Mouse (Mus musculus) cerebellum, adult 11 months (tissue): Measurements from ENCODE around the gene Ddx50.
A peak's percentile ranks its signal among the peaks of the same experiment; 100 is the strongest.
"Not testable (repeated sequence)": the region's sequence is repeated elsewhere in the genome, so short reads cannot be mapped to it uniquely, and the experiment has no call there.

Experiments
- DNase-seq: peaks from one replicate; pipeline ENCODE4 v3.0.0; 2022

Gene Ddx50

DNA sequence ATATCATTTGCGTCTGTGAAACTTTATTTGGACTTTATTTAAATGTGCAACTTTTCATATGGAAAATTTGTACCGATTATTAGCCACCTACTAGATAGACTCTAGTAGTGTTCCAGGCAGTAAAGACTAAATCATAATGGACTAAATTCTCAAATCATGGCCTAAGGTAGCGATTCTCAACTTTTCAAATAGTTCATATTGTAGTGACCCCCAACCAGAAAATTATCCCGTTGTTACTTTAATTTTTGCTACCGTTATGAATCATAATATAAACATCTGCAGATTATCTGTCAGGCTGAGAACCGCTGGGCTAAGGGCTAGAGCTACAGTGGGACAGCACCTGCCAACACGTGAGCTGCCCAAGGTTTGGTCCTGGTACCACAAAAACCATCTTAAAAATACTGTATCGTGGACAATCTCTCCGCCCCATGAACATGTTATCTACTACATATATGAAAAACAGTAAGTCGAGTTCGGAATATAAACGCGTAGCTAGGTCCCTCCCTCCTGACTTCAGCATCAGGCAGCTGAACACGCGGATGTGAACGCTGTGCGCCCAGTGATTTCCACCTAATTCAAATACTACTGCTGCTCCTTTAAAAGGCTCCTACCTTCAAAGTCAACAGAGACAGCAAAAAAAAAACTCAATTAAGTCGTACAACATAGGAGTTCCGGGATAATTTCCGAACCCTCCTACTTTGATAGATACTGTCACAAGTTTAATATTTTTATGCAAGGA lies 49.8 kb downstream of the Ddx50 start:
- no peak for DNase-seq

- DNase-seq: no peak
Measured at GRCm38 (mm10) chr10:62600056-62600455, 51.0 kb downstream of the Ddx50 start.

DNA sequence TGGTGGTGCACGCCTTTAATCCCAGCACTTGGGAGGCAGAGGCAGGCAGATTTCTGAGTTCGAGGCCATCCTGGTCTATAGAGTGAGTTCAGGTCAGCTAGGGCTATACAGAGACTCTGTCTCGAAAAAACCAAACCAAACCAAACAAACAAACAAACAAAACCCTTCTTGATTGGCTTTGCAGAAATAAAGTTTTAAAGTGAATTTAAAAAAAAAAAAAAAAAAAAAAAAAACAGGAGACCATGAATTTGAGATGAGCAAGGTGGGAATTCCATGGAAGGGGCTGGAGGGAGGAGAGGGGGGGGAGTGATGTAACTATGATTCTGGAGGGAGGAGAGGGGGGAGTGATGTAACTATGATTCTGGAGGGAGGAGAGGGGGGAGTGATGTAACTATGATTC lies 51.7 kb downstream of the Ddx50 start:
- not testable (repeated sequence) for DNase-seq

DNA sequence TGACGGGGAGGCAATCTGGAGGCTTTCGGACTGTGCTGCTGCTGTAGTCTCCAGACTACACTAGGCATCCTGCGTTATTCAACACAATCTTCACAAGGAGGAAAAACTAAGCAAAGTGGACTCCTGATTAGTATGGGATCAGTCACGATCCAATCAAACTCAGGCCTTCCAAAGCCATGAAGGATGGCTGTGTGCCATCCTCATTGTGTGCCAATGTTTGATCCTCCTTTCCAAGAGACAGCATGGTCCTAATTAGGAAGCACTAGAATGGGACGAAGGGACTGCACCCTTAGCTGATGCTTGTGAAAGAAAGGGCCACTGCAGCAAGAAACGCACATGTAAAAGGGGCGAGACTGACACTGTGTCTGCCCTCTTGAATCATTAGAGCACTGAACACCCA lies 58.5 kb downstream of the Ddx50 start:
- no peak for DNase-seq

- DNase-seq: peak; percentile 78
Measured at GRCm38 (mm10) chr10:62590200-62590599, 60.8 kb downstream of the Ddx50 start.

- no peak for DNase-seq
Measured at GRCm38 (mm10) chr10:62588616-62589015, 62.4 kb downstream of the Ddx50 start.

- no peak for DNase-seq
Measured at GRCm38 (mm10) chr10:62583245-62583644, 67.8 kb downstream of the Ddx50 start.

- no peak for DNase-seq
Measured at GRCm38 (mm10) chr10:62582701-62583100, 68.3 kb downstream of the Ddx50 start.

DNA sequence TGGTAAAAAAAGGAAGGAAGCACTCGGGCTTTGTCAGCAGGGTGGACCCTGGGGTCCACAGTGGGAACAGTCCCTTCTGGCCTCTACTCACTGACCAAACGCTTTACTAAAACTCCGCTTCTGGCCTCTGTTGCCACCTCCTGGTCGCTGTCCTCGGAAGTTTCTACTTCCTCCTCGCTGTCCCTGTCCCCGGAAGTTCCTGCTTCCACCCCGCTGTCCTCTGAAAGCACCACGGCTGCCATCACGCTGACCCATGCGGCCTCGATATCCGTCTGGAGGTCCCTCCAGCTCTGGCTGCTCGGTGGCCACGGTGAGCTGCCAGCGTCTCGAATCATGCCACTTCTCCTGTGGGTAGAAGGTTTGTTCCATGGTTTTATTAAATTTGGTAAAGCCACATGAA lies 68.8 kb downstream of the Ddx50 start:
- no peak for DNase-seq

GRCm38 (mm10) chr10:62579129-62579528 lies 71.9 kb downstream of the Ddx50 start:
- not testable (repeated sequence) for DNase-seq

DNA sequence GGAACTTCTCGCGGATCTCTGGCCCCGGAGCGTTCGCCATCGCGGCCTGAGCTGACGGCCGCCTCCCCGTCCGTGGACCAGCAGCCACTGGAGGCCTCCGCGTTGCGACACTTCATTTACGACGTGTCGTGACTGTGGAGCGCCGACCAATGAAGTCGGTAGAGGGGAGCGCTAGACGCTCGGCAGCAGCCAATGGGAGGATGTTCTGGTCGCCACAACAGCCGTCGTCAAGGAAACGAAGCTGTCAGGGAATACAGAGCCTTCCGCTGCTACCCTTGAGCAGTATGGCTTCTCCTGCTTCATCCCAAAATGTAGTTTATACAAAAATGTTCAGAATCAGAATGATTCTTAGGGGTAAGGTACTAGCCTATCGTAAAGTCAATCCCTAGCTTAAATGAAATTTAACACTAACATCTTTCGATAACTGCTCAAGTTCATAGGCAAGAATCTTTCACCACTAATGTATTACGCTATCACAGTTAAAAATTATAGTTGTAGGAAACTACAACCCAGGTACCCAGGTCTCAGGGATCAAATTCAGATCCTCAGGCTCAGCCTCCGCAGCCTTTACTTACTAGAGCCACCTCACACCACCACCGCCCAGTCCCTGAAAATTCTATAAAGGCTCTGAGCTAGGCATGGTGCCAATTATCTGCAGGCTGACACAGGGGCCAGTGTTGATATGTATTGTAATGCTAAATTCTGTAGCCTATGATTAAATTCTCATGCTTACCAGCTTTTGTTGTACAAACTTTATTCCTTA lies 72.5 kb downstream of the Ddx50 start, which contains the start of gene Kif1bp:
TSS of gene Kif1bp (minus strand) at position 120 of the 763 bp plus-strand sequence.
- DNase-seq: peak; percentile 94

DNA sequence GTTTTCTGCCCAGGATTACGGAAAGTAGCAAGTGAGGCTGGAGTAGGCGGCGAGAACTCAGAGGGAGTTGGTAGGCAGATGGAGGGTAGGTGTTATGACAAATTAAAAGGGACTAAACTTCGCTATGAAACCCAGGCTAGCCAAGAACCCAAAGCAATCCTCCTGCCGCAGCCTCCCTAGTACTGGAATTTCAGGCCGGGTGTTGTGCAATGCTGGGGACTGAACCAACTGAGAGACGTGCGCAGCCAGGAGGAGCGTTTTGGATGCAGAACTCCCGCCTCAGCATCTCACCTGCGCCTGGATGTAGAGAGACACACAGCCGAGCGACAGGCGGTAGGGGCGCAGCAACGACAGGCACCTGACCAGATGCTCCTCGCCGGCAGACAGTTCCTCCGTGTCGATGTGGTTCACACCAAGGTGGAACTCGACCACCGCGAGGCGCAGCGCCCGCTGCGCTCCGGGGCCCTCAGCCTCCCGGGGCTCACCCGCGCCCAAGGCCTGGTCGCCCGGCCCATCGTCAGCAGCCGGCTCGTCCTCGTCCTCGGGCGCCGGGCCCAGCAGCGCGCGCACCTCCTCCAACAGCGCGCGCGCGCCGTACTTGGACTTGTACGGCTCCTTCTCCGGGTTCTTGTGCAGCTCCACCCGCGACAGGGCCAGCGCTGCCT lies 73.2 kb downstream of the Ddx50 start:
- no peak for DNase-seq

DNA sequence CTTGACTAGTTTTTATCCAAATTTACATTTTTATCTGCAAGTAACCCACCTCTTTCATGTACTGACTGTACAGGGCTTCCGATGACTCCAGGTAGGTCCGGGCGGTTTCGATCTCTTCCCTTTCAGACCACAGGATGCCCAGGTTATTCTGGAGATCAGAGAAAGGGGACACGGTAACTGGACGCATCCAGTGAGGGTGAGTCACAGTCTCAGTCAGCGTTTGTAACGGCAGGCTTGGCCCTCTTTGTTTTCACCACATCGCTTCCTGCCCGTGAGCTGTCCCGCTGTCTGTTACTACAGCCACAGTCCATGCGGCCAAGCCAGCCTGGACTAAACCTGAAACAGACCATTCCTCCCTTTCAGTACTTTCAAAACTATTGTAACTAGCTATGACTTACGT lies 76.0 kb downstream of the Ddx50 start:
- no peak for DNase-seq

DNA sequence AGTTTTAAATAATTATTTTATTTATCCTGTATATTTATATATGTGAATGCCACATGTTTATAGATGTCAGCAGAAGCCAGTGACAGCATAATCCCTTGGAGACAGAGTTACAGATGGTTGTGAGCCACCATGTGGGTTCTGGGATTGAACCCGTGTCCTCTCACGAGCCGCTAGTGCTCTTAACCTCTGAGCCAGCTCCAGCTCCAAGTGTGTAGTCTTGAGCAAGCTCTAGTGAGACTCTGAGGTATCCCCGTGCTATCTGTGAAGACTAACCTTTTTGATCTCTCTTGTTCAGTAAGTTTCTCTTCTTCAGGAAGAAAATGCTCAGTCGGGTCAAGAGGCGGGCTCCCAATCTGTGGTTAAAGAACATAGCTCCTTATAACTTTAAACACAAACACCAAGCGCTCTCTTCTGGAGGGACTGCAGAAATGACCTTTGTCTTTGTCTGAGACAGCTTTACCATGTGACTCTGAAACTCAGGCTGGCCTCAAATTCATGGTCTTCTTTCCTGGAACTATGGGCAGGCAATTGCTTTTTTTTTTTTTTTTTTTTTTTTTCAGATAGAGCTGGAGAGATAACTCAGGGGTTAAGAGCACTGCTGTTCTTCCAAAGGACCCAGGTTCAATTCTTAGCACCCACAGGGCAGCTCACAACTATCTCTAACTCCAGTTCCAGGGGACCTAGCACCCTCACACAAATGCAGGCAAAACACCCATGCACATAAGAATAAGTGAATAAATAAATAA lies 80.7 kb downstream of the Ddx50 start:
- no peak for DNase-seq

- DNase-seq: no peak
Measured at GRCm38 (mm10) chr10:62568861-62569260, 82.2 kb downstream of the Ddx50 start.
